Mouse (Mus musculus) stomach, embryonic 16.5 days (tissue): ENCODE results near the gene Ube2j2. TPM values are rescaled to one million over a fixed set of nuclear protein-coding genes. Genes with fewer than 3 reads are reported as not detected.

ENCODE experiments used
- ATAC-seq: fragments of 200-750 bp; cut with Nextera tagmentation; 2 replicates; pipeline ENCODE4 v1.8.0; 2017; ENCODE audit warnings: moderate number of reproducible peaks, moderate TSS enrichment; ENCODE audit not compliant: insufficient read depth, low FRiP score
- H3K27ac ChIP-seq: fragments of 300-500 bp; sonication (generic); 2 replicates; pipeline ENCODE4 v1.5.1; 2014; ENCODE audit warnings: low read length
- H3K27me3 ChIP-seq: fragments of 300-500 bp; sonication (generic); 2 replicates; pipeline ENCODE4 v1.6.1; 2014; ENCODE audit warnings: low read length, control low read depth, mixed read lengths; ENCODE audit not compliant: control insufficient read depth, insufficient read depth
- H3K36me3 ChIP-seq: fragments of 300-500 bp; sonication (generic); 2 replicates; pipeline ENCODE4 v1.6.1; 2014; ENCODE audit warnings: low read length; ENCODE audit not compliant: control insufficient read depth, insufficient read depth
- H3K4me1 ChIP-seq: fragments of 300-500 bp; sonication (generic); 2 replicates; pipeline ENCODE4 v1.6.1; 2014; ENCODE audit warnings: low read length, control low read depth, mixed read lengths; ENCODE audit not compliant: control insufficient read depth, insufficient read depth
- H3K4me2 ChIP-seq: fragments of 300-500 bp; sonication (generic); 2 replicates; pipeline ENCODE4 v1.6.1; 2014; ENCODE audit warnings: low read depth, low read length, mixed read lengths
- H3K4me3 ChIP-seq: fragments of 300-500 bp; sonication (generic); replicated peaks from 2 replicates; pipeline ENCODE4 v1.5.1; 2014; ENCODE audit warnings: mild to moderate bottlenecking, low read length
- H3K9ac ChIP-seq: fragments of 300-500 bp; sonication (generic); 2 replicates; pipeline ENCODE4 v1.6.1; 2014; ENCODE audit warnings: low read length
- H3K9me3 ChIP-seq: fragments of 300-500 bp; sonication (generic); replicated peaks from 2 replicates; pipeline ENCODE4 v1.6.1; 2016; ENCODE audit warnings: low read length, control low read depth; ENCODE audit not compliant: control insufficient read depth
- WGBS: fragments of 180-500 bp; shearing (Covaris S2); extraction: QIAGEN DNeasy Blood & Tissue Kit; methylation state at CpG from one replicate; pipeline ENCODE4 v1.1.7; 2014; 5-methylcytosine and 5-hydroxymethylcytosine counted together
- polyA plus RNA-seq: library from polyadenylated mRNA; unstranded; fragments of >200 nt; fragmentation: Nextera tagmentation; extraction: Ambion mirVana; gene quantifications from 2 replicates; pipeline ENCODE4 v1.2.1, GENCODE M21; 2015

Ube2j2 gene
- polyA plus RNA-seq, 1 experiment from 2014 or later = 74.5 TPM

DNA sequence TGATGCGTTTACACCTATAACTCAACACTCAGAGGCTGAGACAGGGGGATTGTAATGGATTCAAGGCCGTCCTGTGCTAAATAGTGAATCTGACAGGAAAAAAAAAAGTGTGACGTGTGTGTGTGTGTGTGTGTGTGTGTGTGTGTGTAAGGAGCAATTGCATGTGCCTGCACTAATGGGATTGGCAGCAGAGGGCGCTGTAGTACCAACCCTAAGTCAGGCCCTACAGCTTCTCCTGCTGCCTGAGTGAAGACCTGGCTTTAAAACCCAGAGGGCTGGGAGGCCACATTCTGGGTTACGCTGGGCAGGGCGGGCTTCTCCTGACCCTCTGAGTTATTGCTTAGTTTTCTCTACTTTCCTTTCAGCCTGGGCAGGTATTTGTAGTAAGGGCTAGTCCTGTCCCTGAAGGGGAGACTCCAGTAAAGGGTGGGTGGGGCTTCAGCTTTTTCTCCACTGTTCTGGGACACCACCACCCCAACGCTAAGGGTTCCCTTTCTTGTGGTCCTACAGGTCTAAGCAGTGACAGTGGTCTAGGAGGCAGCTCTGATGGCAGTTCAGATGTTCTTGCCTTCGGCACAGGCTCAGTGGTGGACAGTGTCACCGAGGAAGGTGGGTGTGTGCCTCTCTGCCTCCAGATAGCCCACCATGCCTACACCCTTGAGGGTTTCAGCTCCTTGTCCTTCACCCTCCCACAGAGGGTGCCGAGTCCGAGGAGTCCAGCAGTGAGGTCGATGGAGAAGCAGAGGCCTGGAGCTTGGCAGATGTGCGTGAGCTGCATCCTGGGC is 39.1 kb upstream of the Ube2j2 start:
- Histone ChIP-seq H3K27me3 (no peaks in the 10 kb centered on the region), H3K9me3 (no peaks in the 10 kb centered on the region), H3K36me3 (peaks cover 19% of the 10 kb centered on the region; the same call in 1 of the 2 replicates), H3K9ac (no peak overlapping the region), H3K27ac (no peak overlapping the region), H3K4me1 (no peaks in the 10 kb centered on the region), H3K4me2 (no peak overlapping the region), H3K4me3 (no peak overlapping the region)
- 89% methylated on average over 13 of the region's 13 CpGs for WGBS
- no peak for ATAC-seq

GRCm38 (mm10) chr4:155905634-155906033 is 38.0 kb upstream of the Ube2j2 start:
- H3K27me3 ChIP-seq = no peaks in the 10 kb centered on the region
- H3K27ac ChIP-seq = no peak overlapping the region
- H3K4me1 ChIP-seq = no peaks in the 10 kb centered on the region
- WGBS = 85% methylated on average over 13 of the region's 13 CpGs
- ATAC-seq = no peak
- H3K4me3 ChIP-seq = no peak overlapping the region
- H3K4me2 ChIP-seq = no peak overlapping the region
- no peaks in the 10 kb centered on the region for H3K9me3 ChIP-seq
- peaks cover 19% of the 10 kb centered on the region; the same call in 1 of the 2 replicates for H3K36me3 ChIP-seq
- no peak overlapping the region for H3K9ac ChIP-seq

DNA sequence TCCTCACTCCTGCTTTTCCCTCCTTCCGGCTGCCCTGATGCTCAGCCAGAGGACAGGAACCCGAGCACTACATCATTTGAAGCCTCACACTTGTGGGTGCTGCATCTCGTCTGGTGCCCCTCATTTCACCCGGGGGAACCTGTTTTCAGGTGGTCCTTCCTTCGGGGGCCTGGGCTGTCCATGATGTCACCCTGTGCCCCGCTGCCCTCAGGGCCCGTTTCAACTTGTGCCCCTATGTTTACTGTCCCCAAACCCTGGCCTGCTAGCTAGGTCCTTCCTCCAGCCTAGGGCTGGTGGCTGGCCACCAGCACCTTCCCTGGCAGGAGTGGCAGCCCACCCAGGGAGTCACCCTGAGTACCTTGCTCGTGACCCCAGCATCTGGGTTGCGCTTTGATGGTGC is 37.5 kb upstream of the Ube2j2 start:
- no peak overlapping the region for H3K4me3 ChIP-seq
- H3K27ac ChIP-seq = no peak overlapping the region
- H3K4me1 ChIP-seq = no peaks in the 10 kb centered on the region
- H3K27me3 ChIP-seq = no peaks in the 10 kb centered on the region
- ATAC-seq = peak; percentile 33; the same call in 1 of the 2 replicates
- H3K4me2 ChIP-seq = no peak overlapping the region
- H3K9ac ChIP-seq = no peak overlapping the region
- WGBS = 82% methylated on average over 9 of the region's 9 CpGs
- H3K9me3 ChIP-seq = no peaks in the 10 kb centered on the region
- peaks cover 19% of the 10 kb centered on the region; the same call in 1 of the 2 replicates for H3K36me3 ChIP-seq

DNA sequence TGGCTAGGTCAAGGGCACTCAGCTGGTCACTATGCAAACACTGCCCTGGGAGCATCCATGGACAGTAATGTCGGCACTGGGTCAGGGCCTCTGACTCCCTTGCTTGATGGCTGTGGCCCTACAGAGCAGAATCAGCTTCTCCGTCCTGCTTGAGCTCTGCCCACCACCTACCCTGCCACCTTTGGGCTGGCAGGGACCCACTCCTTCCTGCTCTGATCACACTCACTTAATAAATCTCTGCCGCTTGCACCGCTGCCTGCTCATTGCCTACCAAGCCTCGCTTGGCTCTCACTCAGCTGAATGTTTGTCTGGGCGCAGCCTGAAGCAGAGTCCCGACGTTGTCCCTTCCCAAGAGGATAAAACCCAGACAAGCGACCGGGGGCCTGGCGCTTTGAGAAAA is 36.6 kb upstream of the Ube2j2 start:
- no peak overlapping the region for H3K9ac ChIP-seq
- H3K4me3 ChIP-seq = no peak overlapping the region
- peaks cover 12% of the 10 kb centered on the region; the same call in 1 of the 2 replicates for H3K36me3 ChIP-seq
- H3K4me2 ChIP-seq = no peak overlapping the region
- H3K27ac ChIP-seq = no peak overlapping the region
- no peaks in the 10 kb centered on the region for H3K27me3 ChIP-seq
- no peak for ATAC-seq
- WGBS = 71% methylated on average over 11 of the region's 11 CpGs
- no peaks in the 10 kb centered on the region for H3K9me3 ChIP-seq
- H3K4me1 ChIP-seq = no peaks in the 10 kb centered on the region

- Histone ChIP-seq H3K27ac (no peak overlapping the region), H3K9me3 (no peaks in the 10 kb centered on the region), H3K9ac (no peak overlapping the region), H3K4me2 (no peak overlapping the region), H3K4me1 (no peaks in the 10 kb centered on the region), H3K27me3 (no peaks in the 10 kb centered on the region), H3K36me3 (peaks cover 7% of the 10 kb centered on the region; the same call in 1 of the 2 replicates), H3K4me3 (no peak overlapping the region)
- WGBS = 74% methylated on average over 7 of the region's 7 CpGs
- no peak for ATAC-seq
These were observed 35.4 kb upstream of the Ube2j2 start for GRCm38 (mm10) chr4:155908281-155908680.

DNA sequence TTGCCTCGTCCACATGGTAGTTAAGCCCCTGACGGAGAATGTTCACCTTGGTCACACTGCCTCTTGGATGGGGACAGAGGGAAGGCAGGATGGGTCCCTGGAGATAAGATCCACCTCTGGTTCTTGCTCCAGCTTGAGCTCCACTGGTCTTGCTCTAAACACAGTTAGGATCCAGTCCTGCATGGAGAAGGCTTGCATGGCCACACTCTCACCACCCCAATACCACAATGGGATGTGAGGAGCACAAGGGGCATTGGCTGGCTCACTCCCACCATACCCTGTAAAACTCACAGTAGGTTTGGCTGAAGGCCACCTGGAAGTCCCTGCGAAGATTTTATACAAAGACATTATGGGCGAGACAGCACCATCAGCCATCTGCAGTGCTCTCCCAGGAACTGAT is 34.9 kb upstream of the Ube2j2 start:
- peaks cover 6% of the 10 kb centered on the region; the same call in 1 of the 2 replicates for H3K36me3 ChIP-seq
- no peak overlapping the region for H3K27ac ChIP-seq
- H3K4me2 ChIP-seq = no peak overlapping the region
- no peaks in the 10 kb centered on the region for H3K27me3 ChIP-seq
- no peak overlapping the region for H3K9ac ChIP-seq
- 87% methylated on average over 4 of the region's 4 CpGs for WGBS
- no peak for ATAC-seq
- H3K4me3 ChIP-seq = no peak overlapping the region
- H3K4me1 ChIP-seq = no peaks in the 10 kb centered on the region
- no peaks in the 10 kb centered on the region for H3K9me3 ChIP-seq

DNA sequence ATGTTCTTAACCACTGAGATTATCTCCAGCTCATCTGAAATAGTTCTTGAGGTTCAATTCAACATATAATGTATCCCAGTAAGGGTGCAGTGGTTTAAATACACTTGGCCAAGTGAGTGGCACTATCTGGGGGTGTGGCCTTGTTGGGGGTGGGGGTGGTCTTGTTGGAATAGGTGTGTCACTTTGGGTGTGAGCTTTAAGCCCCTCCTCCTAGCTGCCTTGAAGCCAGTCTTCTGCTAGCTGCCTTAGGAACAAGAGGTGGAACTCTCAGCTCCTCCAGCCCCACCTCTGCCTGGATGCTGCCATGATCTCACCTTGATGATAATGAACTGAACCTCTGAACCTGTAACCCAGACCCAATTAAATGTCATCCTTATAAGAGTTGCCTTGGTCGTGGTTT is 11.6 kb upstream of the Ube2j2 start:
- no peaks in the 10 kb centered on the region for H3K27me3 ChIP-seq
- WGBS = 78% methylated on average over 1 of the region's 1 CpGs
- no peak overlapping the region for H3K27ac ChIP-seq
- H3K9me3 ChIP-seq = no peaks in the 10 kb centered on the region
- ATAC-seq = no peak
- no peak overlapping the region for H3K4me2 ChIP-seq
- H3K4me1 ChIP-seq = no peaks in the 10 kb centered on the region
- H3K36me3 ChIP-seq = no peaks in the 10 kb centered on the region
- H3K4me3 ChIP-seq = no peak overlapping the region
- no peak overlapping the region for H3K9ac ChIP-seq

DNA sequence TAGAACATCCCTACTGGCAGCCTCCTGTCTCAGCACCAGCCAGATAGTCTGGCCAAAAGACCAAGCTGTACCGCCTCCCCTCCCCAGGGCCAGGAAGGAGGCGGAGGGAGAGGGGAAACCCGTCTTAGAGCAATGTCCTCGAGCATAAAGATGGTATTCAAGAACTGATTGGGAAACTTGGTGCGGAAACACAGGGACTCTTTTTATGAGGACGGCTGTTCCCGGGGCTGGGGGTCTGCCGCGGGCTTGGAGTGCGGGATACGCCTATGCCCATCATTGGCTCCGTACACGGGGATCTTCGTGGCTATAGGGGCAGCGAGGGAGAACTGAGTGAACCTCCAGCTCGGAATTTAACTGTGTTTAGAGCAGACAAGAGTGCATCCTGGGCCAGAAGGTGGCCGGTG is 580 bp upstream of the Ube2j2 start:
- H3K27me3 ChIP-seq = no peaks in the 10 kb centered on the region
- H3K9me3 ChIP-seq = no peaks in the 10 kb centered on the region
- H3K4me1 ChIP-seq = peaks cover 14% of the 10 kb centered on the region
- H3K9ac ChIP-seq = peak overlapping the region; percentile 83
- peak overlapping the region; percentile 83 for H3K4me2 ChIP-seq
- peak overlapping the region; percentile 86 for H3K27ac ChIP-seq
- 0 out of 2 replicates have a peak, but pooled peaks cover 3% of the 10 kb centered on the region for H3K36me3 ChIP-seq
- peak overlapping the region; percentile 88 for H3K4me3 ChIP-seq
- WGBS = 1% methylated on average over 17 of the region's 17 CpGs
- ATAC-seq = 0 out of 2 replicates have a peak, but pooled peaks have one; percentile 25

GRCm38 (mm10) chr4:155944271-155944670 is 640 bp downstream of the Ube2j2 start:
- Histone ChIP-seq H3K9ac (peak overlapping the region; percentile 93), H3K36me3 (peaks cover 5% of the 10 kb centered on the region; the same call in 1 of the 2 replicates), H3K27me3 (no peaks in the 10 kb centered on the region), H3K4me1 (peaks cover 14% of the 10 kb centered on the region), H3K4me3 (peak overlapping the region; percentile 88), H3K9me3 (no peaks in the 10 kb centered on the region), H3K4me2 (peak overlapping the region; percentile 90), H3K27ac (peak overlapping the region; percentile 55)
- under 1% methylated on average over 17 of the region's 17 CpGs for WGBS
- ATAC-seq = peak; percentile 20
